Comparison of ENCODE assay signal across 17 mouse cellular contexts in the genomic region with DNA sequence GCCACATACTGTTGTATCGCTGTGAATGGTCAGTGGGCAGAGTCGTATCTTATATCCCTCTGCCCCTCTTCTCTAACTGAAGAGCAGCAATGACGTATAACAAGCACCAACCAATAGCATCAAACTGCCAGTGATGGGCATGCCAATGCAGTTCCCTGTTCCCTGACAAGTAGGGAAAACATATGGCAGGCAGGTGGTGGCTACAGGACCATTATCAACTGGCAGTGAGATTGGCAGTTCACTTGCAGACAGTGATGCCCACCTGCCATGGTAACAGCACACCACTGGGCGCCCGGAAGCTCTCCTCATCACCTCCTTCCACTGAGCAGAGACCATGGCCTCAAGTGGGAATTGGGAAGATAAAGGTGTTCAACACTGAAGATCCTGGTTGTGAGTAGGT.
"Had no signal": no experiment of that assay in that cellular context is flagged by ENCODE, and none has a peak within 500 bp of the region (broad histone marks: within the 10 kb centered on the region; RNA-seq: fewer than 3 reads in every experiment).

No protein-coding gene starts in this region.

- ATAC-seq: lung, postnatal 0 days; midbrain, embryonic 15.5 days had no signal

- H3K9me3 ChIP-seq: kidney, embryonic 15.5 days; liver, embryonic 13.5 days; midbrain, embryonic 12.5 days; neural tube, embryonic 13.5 days; stomach, embryonic 15.5 days had no signal

- H3K4me2 ChIP-seq: kidney, embryonic 15.5 days; liver, embryonic 13.5 days; lung, embryonic 14.5 days; midbrain, embryonic 12.5 days; midbrain, embryonic 15.5 days; neural tube, embryonic 13.5 days; stomach, embryonic 15.5 days had no signal

- H3K36me3 ChIP-seq: midbrain, embryonic 12.5 days; midbrain, embryonic 15.5 days; neural tube, embryonic 13.5 days; stomach, embryonic 15.5 days had no signal

- DNase-seq: kidney, postnatal 10 days; kidney, postnatal 36 days; layer of hippocampus, postnatal 36 days; liver, embryonic 13.5 days; lung, embryonic 14.5 days; retina, postnatal 1 day; right cerebral cortex, postnatal 25 days; spleen, adult 18-20 months; thymus, postnatal 36 days had no signal

- H3K27me3 ChIP-seq: kidney, embryonic 15.5 days; liver, embryonic 13.5 days; midbrain, embryonic 12.5 days; midbrain, embryonic 15.5 days; neural tube, embryonic 13.5 days; stomach, embryonic 15.5 days had no signal

- H3K9ac ChIP-seq: kidney, embryonic 15.5 days; liver, embryonic 13.5 days; lung, embryonic 14.5 days; midbrain, embryonic 12.5 days; midbrain, embryonic 15.5 days; neural tube, embryonic 13.5 days; stomach, embryonic 15.5 days had no signal

- H3K4me3 ChIP-seq: kidney, embryonic 15.5 days; left cerebral cortex, adult 2 months; liver, embryonic 13.5 days; midbrain, embryonic 12.5 days; midbrain, embryonic 15.5 days; neural tube, embryonic 13.5 days; stomach, embryonic 15.5 days had no signal

- H3K27ac ChIP-seq: kidney, embryonic 15.5 days; left cerebral cortex, adult 2 months; liver, embryonic 13.5 days; macrophage; midbrain, embryonic 12.5 days; midbrain, embryonic 15.5 days; neural tube, embryonic 13.5 days; stomach, embryonic 15.5 days had no signal

- H3K4me1 ChIP-seq: kidney, embryonic 15.5 days; liver, embryonic 13.5 days; midbrain, embryonic 12.5 days; midbrain, embryonic 15.5 days; stomach, embryonic 15.5 days had no signal
